Mouse (Mus musculus) bone marrow macrophage, adult 2 months (primary cell): ENCODE results near the gene Eln.

Source experiments
- CTCF ChIP-seq: IDR thresholded peaks from 2 replicates; pipeline ENCODE4 v1.5.1; 2012; ENCODE audit warnings: low read depth, mild to moderate bottlenecking, low read length, moderate library complexity
- POLR2A ChIP-seq: IDR thresholded peaks from 2 replicates; pipeline ENCODE4 v1.6.1; 2012; ENCODE audit warnings: mild to moderate bottlenecking, low read depth, low read length, borderline replicate concordance

GRCm38 (mm10) chr5:134734920-134735319 is 12.2 kb downstream of the Eln start:
- no peak for TF ChIP-seq CTCF
- TF ChIP-seq POLR2A = no peak
